In genomic region chr5:142926204-142926939, GRCm38 (mm10) we compare ENCODE assay signal across 9 mouse cellular contexts. TPM values are rescaled to one million over a fixed set of nuclear protein-coding genes. Genes with fewer than 3 reads are reported as not detected.
A peak's percentile ranks its signal among the peaks of the same experiment; 100 is the strongest.
DNase-seq lines count a peak whose midpoint lies in the region; ATAC-seq and TF ChIP-seq lines count a peak whose summit lies in the region.
"Had no signal": no experiment of that assay in that cellular context is flagged by ENCODE, and none has a peak within 500 bp of the region (broad histone marks: within the 10 kb centered on the region; RNA-seq: fewer than 3 reads in every experiment).

No protein-coding gene starts in this region.

- H3K9me3 ChIP-seq in forebrain, embryonic 11.5 days (ENCODE audit: control insufficient read depth, low read length): no peaks in the 10 kb centered on the region
- H3K9me3 ChIP-seq in forebrain, postnatal 0 days (ENCODE audit: low read length): no peaks in the 10 kb centered on the region
- H3K9me3 ChIP-seq in G1E (replicated peaks): no peaks in the 10 kb centered on the region; the same call in 1 of the 2 replicates
- no peaks in the 10 kb centered on the region for H3K9me3 ChIP-seq in intestine, embryonic 14.5 days (ENCODE audit: control insufficient read depth, low read length)

- H3K4me3 ChIP-seq in forebrain, embryonic 11.5 days (ENCODE audit: low read depth, low read length): no peak overlapping the region
- H3K4me3 ChIP-seq in forebrain, postnatal 0 days (ENCODE audit: low read depth, low read length): no peak overlapping the region
- peak overlapping the region; percentile 61; the same call in 1 of the 2 replicates for H3K4me3 ChIP-seq in G1E (ENCODE audit: low read depth, low read length)
- H3K4me3 ChIP-seq in intestine, embryonic 14.5 days (ENCODE audit: low read depth, low read length): 0 out of 2 replicates have a peak overlapping the region, but pooled peaks have one; percentile 2
- H3K4me3 ChIP-seq in lung, adult 2 months (replicated peaks; ENCODE audit: extremely low read depth, low read depth, low read length): no peak overlapping the region

- TF ChIP-seq CTCF in forebrain, postnatal 0 days (IDR thresholded peaks at IDR 0.05; ENCODE audit: low read depth): no peak
- TF ChIP-seq CTCF in G1E (IDR thresholded peaks at IDR 0.05; ENCODE audit: low read depth, low read length): no peak
- TF ChIP-seq CTCF in lung, adult 2 months (IDR thresholded peaks at IDR 0.05; ENCODE audit: insufficient read depth, low read length): no peak

- H3K9ac ChIP-seq in forebrain, embryonic 11.5 days (ENCODE audit: low read length): no peak overlapping the region
- no peak overlapping the region for H3K9ac ChIP-seq in forebrain, postnatal 0 days
- peak overlapping the region; percentile 38 for H3K9ac ChIP-seq in intestine, embryonic 14.5 days (ENCODE audit: low read length)

- peak; percentile 69 for DNase-seq in forebrain, embryonic 11.5 days (ENCODE audit: low spot score)
- no peak for DNase-seq in forebrain, postnatal 0 days
- peak; percentile 87 for DNase-seq in G1E (ENCODE audit: low spot score)
- peak; percentile 77 for DNase-seq in gastrocnemius, postnatal 14 days
- DNase-seq in intestine, embryonic 14.5 days (ENCODE audit: low spot score): peak; percentile 75
- peak; percentile 33 for DNase-seq in lung, adult 2 months
- DNase-seq in testis, postnatal 10 days (ENCODE audit: low spot score): peak; percentile 79
- DNase-seq in left cerebral cortex, postnatal 25 days (ENCODE audit: low spot score in 2 of 2): no peak

- no peaks in the 10 kb centered on the region; the same call in 1 of the 2 replicates for H3K4me1 ChIP-seq in forebrain, embryonic 11.5 days (replicated peaks; ENCODE audit: control insufficient read depth, insufficient read depth, low read length)
- H3K4me1 ChIP-seq in forebrain, postnatal 0 days (ENCODE audit: insufficient read depth): 0 out of 2 replicates have a peak, but pooled peaks cover 5% of the 10 kb centered on the region
- peaks cover 88% of the 10 kb centered on the region for H3K4me1 ChIP-seq in G1E (ENCODE audit: insufficient read depth, low read depth, low read length)
- peaks cover 31% of the 10 kb centered on the region for H3K4me1 ChIP-seq in intestine, embryonic 14.5 days (replicated peaks; ENCODE audit: control insufficient read depth, insufficient read depth, low read length)
- peaks cover 9% of the 10 kb centered on the region for H3K4me1 ChIP-seq in lung, adult 2 months (ENCODE audit: control insufficient read depth, insufficient read depth, low read length)

- H3K4me2 ChIP-seq in forebrain, embryonic 11.5 days (ENCODE audit: low read depth, low read length, severe bottlenecking): no peak overlapping the region
- H3K4me2 ChIP-seq in forebrain, postnatal 0 days (ENCODE audit: low read depth): no peak overlapping the region
- H3K4me2 ChIP-seq in intestine, embryonic 14.5 days (ENCODE audit: low read length): peak overlapping the region; percentile 37

- no peak for TF ChIP-seq POLR2A in lung, adult 2 months (IDR thresholded peaks at IDR 0.05; ENCODE audit: borderline replicate concordance, extremely low read depth, low read depth, low read length)

- WGBS in forebrain, embryonic 11.5 days: 13% methylated on average over 13 of the region's 13 CpGs
- 17% methylated on average over 13 of the region's 13 CpGs for WGBS in forebrain, postnatal 0 days
- 10% methylated on average over 13 of the region's 13 CpGs for WGBS in intestine, embryonic 14.5 days
- 27% methylated on average over 13 of the region's 13 CpGs for WGBS in lung, adult 2 months

- H3K36me3 ChIP-seq in forebrain, embryonic 11.5 days (ENCODE audit: control insufficient read depth, insufficient read depth, low read length): no peaks in the 10 kb centered on the region
- H3K36me3 ChIP-seq in forebrain, postnatal 0 days (ENCODE audit: insufficient read depth): no peaks in the 10 kb centered on the region
- peaks cover 3% of the 10 kb centered on the region for H3K36me3 ChIP-seq in G1E (replicated peaks)
- H3K36me3 ChIP-seq in intestine, embryonic 14.5 days (ENCODE audit: control insufficient read depth, insufficient read depth, low read length): no peaks in the 10 kb centered on the region

- intact Hi-C loops in gastrocnemius, postnatal 14 days (cut with DNase I; ENCODE audit: low total_unique reads): no loop called here
- intact Hi-C loops in left cerebral cortex, postnatal 25 days (cut with DNase I): no loop called here

- ATAC-seq in forebrain, embryonic 11.5 days (replicated peaks; ENCODE audit: low FRiP score): no peak
- ATAC-seq in forebrain, postnatal 0 days: no peak
- ATAC-seq in G1E (ENCODE audit: extremely low read depth, insufficient number of reproducible peaks, low FRiP score, poor library complexity, severe bottlenecking): peak; percentile 64
- peak; percentile 80 for ATAC-seq in intestine, embryonic 14.5 days (replicated peaks; ENCODE audit: low FRiP score, low TSS enrichment, low read depth)

- H3K27me3 ChIP-seq in forebrain, embryonic 11.5 days (ENCODE audit: control insufficient read depth, insufficient read depth, low read length): no peaks in the 10 kb centered on the region; the same call in 1 of the 2 replicates
- no peaks in the 10 kb centered on the region for H3K27me3 ChIP-seq in forebrain, postnatal 0 days (ENCODE audit: insufficient read depth, low read length)
- H3K27me3 ChIP-seq in G1E (ENCODE audit: insufficient read depth, low read length): no peaks in the 10 kb centered on the region
- H3K27me3 ChIP-seq in intestine, embryonic 14.5 days (replicated peaks; ENCODE audit: control insufficient read depth, insufficient read depth, low read length): no peaks in the 10 kb centered on the region
- H3K27me3 ChIP-seq: CH12.LX had no signal

- H3K27ac ChIP-seq in forebrain, embryonic 11.5 days (ENCODE audit: low read depth, low read length): no peak overlapping the region
- H3K27ac ChIP-seq in forebrain, postnatal 0 days (ENCODE audit: low read depth, low read length): no peak overlapping the region
- H3K27ac ChIP-seq in intestine, embryonic 14.5 days (ENCODE audit: low read depth): peak overlapping the region; percentile 92

RNA-seq across cellular contexts. Expression of gene Actb, which starts 19.8 kb away (rescaled TPM):
- polyA plus RNA-seq in forebrain, embryonic 11.5 days (2014; fragmentation: Nextera tagmentation; extraction: Ambion mirVana): 13,526 and 13,808 TPM in 2 replicates
- 5,288 and 5,744 TPM in 2 replicates for total RNA-seq in forebrain, postnatal 0 days (2014; rRNA removed)
- polyA plus RNA-seq in forebrain, postnatal 0 days (2015; fragmentation: Nextera tagmentation; extraction: Ambion mirVana): 19,349 and 21,354 TPM in 2 replicates
- total RNA-seq in G1E (2014; fragmentation: Nextera tagmentation): 5,110 and 5,465 TPM in 2 replicates
- total RNA-seq in G1E (2017): 4,783 and 4,919 TPM in 2 replicates
- 1,879 and 3,214 TPM in 2 replicates for polyA plus RNA-seq in G1E (2012)
- total RNA-seq in gastrocnemius, postnatal 14 days (2021): 1,000 to 10,000 TPM in 1 of 2 experiments, 100 to 1,000 TPM in 1; 856 to 1,248 TPM
- 15,561 and 16,510 TPM in 2 replicates for polyA plus RNA-seq in intestine, embryonic 14.5 days (2014; fragmentation: Nextera tagmentation; extraction: Ambion mirVana)
- polyA plus RNA-seq in lung, adult 2 months (2012; rRNA removed): 5,708 and 6,451 TPM in 2 replicates
- total RNA-seq in left cerebral cortex, postnatal 25 days (2021): 1,000 to 10,000 TPM; 2,451 to 2,479 TPM

RNA-seq across cellular contexts. Expression of gene Fbxl18, which starts 31.2 kb away (rescaled TPM):
- 15.4 and 16.0 TPM in 2 replicates for polyA plus RNA-seq in forebrain, embryonic 11.5 days (2014; fragmentation: Nextera tagmentation; extraction: Ambion mirVana)
- 24.9 and 38.0 TPM in 2 replicates for total RNA-seq in forebrain, postnatal 0 days (2014; rRNA removed)
- polyA plus RNA-seq in forebrain, postnatal 0 days (2015; fragmentation: Nextera tagmentation; extraction: Ambion mirVana): 14.9 and 27.0 TPM in 2 replicates
- total RNA-seq in G1E (2014; fragmentation: Nextera tagmentation) (10.8 and 16.2 TPM in 2 replicates), G1E (2017) (4.6 and 5.5 TPM in 2 replicates)
- 14.8 and 21.3 TPM in 2 replicates for polyA plus RNA-seq in G1E (2012)
- 1 to 10 TPM; 5.8 to 7.1 TPM for total RNA-seq in gastrocnemius, postnatal 14 days (2021)
- polyA plus RNA-seq in intestine, embryonic 14.5 days (2014; fragmentation: Nextera tagmentation; extraction: Ambion mirVana): 10.3 and 10.8 TPM in 2 replicates
- polyA plus RNA-seq in lung, adult 2 months (2012; rRNA removed): 21.3 and 22.5 TPM in 2 replicates
- total RNA-seq in left cerebral cortex, postnatal 25 days (2021): 10 to 100 TPM; 32.5 to 33.7 TPM

RNA-seq across cellular contexts. Expression of gene Fscn1, which starts 33.8 kb away (rescaled TPM):
- 680 and 728 TPM in 2 replicates for polyA plus RNA-seq in forebrain, embryonic 11.5 days (2014; fragmentation: Nextera tagmentation; extraction: Ambion mirVana)
- 394 and 457 TPM in 2 replicates for total RNA-seq in forebrain, postnatal 0 days (2014; rRNA removed)
- polyA plus RNA-seq in forebrain, postnatal 0 days (2015; fragmentation: Nextera tagmentation; extraction: Ambion mirVana): 522 and 558 TPM in 2 replicates
- total RNA-seq in G1E (2014; fragmentation: Nextera tagmentation): not detected in 2 replicates
- 0.99 TPM in 1 of 2 replicates, not detected in the other for total RNA-seq in G1E (2017)
- 0.06 TPM in 1 of 2 replicates, not detected in the other for polyA plus RNA-seq in G1E (2012)
- 10 to 100 TPM; 52.2 to 72.9 TPM for total RNA-seq in gastrocnemius, postnatal 14 days (2021)
- polyA plus RNA-seq in intestine, embryonic 14.5 days (2014; fragmentation: Nextera tagmentation; extraction: Ambion mirVana): 230 and 247 TPM in 2 replicates
- 21.0 and 26.3 TPM in 2 replicates for polyA plus RNA-seq in lung, adult 2 months (2012; rRNA removed)
- 100 to 1,000 TPM; 384 to 450 TPM for total RNA-seq in left cerebral cortex, postnatal 25 days (2021)

Comparison
In these comparisons a context has a peak if more than half of its experiments do, and no peak if none do; other contexts are left out.
1. DNase-seq: peak in forebrain, embryonic 11.5 days (single experiment), G1E (single experiment), gastrocnemius, postnatal 14 days (single experiment), intestine, embryonic 14.5 days (single experiment), lung, adult 2 months (single experiment) and testis, postnatal 10 days (single experiment); none in forebrain, postnatal 0 days (single experiment) and left cerebral cortex, postnatal 25 days (0 of 2).
2. ATAC-seq: peak in G1E (single experiment) and intestine, embryonic 14.5 days (single experiment); none in forebrain, embryonic 11.5 days (single experiment) and forebrain, postnatal 0 days (single experiment).
3. H3K4me3 ChIP-seq: peak in G1E (single experiment) and intestine, embryonic 14.5 days (single experiment); none in forebrain, embryonic 11.5 days (single experiment), forebrain, postnatal 0 days (single experiment) and lung, adult 2 months (single experiment).
4. RNA of gene Fscn1, which starts 33.8 kb away (polyA plus RNA-seq): 680 to 728 TPM in forebrain, embryonic 11.5 days, 522 to 558 TPM in forebrain, postnatal 0 days, 230 to 247 TPM in intestine, embryonic 14.5 days and 21.0 to 26.3 TPM in lung, adult 2 months; 0.06 TPM in G1E; every median in the first group is over 10 times any median in the second.